Mouse (Mus musculus) brain, adult 2 months (tissue): ENCODE results near the gene Rars2.
"Not testable (repeated sequence)": the region's sequence is repeated elsewhere in the genome, so short reads cannot be mapped to it uniquely, and the experiment has no call there.

ENCODE experiments used
- DNase-seq: peaks from one replicate; pipeline ENCODE4 v3.0.0; 2011; ENCODE audit warnings: low read depth, low spot score

Rars2 gene

GRCm38 (mm10) chr4:34614630-34615094, at the start of gene Rars2, which contains the start of gene Orc3:
TSS of gene Rars2 (plus strand) at chr4:34614957.
TSS of gene Orc3 (minus strand) at chr4:34614944.
- DNase-seq, result peak; percentile 97

DNA sequence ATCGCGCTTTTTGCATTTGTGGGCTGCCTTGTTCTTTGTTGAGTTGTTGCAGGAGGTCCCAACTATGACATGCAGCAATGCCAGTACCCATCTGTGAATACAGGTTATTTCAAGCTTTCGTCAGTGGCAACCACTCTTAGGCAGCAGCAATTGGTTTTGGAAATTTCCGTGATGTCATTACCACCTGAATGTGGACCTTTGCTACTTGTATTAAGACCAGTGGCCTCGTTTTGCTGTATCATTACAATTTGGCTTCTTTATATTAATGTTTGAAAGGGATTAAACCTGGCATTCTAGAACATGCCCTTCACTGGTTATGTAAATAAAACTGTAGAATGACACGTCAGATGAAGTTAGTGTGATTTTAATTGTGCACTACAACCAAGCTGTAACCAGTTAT, 48.5 kb upstream of the Rars2 start:
- no peak for DNase-seq

DNA sequence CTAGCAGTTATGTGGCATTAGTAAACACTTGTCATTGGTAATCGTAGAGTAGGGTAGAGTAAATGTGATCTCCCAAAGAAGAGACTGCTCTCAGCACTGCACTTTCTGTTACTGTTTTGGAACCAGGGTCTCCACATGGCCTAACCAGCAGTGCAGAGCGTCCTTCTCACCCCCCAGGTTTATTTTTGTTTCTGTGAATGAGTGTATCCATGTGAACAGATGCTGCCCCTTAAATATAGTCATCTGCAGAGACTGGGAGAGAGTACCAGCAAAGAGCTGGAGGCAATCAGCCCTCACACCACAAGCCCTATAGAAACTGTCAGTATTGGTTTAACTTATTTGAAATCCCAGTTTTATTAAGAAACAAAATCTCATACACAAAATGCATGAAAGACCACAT, 41.9 kb upstream of the Rars2 start:
- peak; percentile 59 for DNase-seq

DNA sequence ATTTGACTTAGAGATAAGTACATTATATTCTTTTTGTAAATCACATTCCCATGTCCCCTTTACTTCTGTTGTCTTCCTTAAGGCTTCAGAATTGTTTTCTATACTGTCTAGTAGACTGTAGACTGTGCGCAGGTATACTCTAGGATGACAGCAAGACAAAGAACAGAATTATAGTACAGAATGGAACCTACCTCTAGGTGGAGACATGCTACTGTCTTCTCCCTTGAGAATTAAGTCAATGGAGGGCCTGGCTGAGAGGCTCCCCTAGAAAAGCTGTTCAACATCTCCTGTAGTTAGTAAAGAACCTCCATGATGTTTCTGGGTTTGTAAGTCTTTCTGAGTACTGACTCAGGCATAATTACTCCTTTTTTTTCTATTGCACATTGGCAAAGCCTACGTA, 37.7 kb upstream of the Rars2 start:
- peak; percentile 54 for DNase-seq

- DNase-seq, result no peak
Measured at GRCm38 (mm10) chr4:34579215-34579614, 35.5 kb upstream of the Rars2 start.

DNA sequence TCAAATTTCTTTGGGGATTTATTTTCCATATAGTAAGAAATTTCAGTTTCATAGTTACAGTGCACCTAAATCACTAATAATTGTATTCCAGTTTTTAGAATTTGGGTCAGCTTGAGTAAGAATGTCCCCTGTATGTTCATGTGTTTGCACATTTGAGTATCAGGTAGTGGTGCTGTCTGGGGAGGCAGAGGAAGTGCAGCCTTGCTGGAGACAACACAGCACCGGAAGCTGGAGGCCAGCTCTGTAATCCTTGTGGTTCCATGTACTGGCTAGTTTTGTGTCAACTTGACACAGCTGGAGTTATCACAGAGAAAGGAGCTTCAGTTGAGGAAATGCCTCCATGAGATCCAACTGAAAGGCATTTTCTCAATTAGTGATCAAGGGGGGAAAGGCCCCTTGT, 33.3 kb upstream of the Rars2 start:
- DNase-seq, result not testable (repeated sequence)

DNA sequence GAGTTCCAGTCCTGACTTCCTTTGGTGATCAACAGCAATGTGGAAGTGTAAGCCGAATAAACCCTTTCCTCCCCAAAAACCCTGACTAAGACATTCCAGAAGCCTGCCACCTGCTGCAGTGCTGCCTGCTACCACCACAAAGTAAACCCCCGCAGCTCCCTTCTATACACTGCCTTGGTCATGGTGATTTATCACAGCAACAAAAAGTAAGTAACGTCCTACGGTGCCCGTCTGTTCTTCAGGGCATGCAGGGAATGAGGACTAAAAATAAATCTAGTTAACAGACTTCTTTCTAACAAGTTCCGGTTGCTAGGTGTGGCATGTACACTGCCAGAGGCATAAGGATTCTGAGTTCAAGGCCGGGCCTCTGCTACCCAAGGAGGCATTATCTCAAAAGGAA, 32.8 kb upstream of the Rars2 start:
- peak; percentile 73 for DNase-seq

DNA sequence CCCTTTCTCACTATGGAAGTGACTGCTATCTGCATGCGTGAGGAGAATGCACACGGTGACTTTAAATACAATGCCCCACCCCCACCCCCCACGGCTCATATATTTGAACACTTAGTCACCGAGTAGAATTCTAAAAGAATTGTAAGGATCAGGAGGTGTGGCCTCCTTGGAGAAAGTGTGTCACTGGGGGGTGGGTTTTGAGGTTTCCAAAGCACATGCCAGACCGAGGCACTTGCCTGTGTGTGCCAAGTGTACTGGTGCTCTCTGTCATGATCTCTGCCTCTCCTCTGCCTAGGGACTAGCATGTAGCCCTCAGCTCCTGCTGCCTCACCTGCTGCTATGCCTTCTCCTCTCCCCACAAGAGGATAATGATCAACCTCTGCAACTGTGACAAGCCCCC, 32.3 kb upstream of the Rars2 start:
- DNase-seq, result peak; percentile 41

DNA sequence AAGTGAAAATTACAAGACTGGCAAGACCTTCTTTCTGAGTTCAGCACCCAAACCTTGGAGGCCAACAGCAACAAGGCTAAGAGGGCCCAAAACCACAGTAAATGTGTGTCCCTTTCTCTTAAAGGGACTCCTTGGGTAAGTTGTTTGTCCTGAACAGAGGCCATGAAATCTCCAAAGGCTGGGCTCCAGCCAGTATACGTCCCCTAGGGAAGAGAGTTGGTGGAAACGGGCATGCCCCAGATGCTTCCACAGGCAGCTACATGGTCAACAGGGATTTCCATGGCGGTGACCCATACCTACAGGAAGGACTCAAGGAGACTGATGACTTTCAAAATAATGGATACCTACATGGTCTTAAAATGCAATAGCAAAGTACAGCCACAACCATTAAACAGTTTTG, 31.3 kb upstream of the Rars2 start:
- no peak for DNase-seq

DNA sequence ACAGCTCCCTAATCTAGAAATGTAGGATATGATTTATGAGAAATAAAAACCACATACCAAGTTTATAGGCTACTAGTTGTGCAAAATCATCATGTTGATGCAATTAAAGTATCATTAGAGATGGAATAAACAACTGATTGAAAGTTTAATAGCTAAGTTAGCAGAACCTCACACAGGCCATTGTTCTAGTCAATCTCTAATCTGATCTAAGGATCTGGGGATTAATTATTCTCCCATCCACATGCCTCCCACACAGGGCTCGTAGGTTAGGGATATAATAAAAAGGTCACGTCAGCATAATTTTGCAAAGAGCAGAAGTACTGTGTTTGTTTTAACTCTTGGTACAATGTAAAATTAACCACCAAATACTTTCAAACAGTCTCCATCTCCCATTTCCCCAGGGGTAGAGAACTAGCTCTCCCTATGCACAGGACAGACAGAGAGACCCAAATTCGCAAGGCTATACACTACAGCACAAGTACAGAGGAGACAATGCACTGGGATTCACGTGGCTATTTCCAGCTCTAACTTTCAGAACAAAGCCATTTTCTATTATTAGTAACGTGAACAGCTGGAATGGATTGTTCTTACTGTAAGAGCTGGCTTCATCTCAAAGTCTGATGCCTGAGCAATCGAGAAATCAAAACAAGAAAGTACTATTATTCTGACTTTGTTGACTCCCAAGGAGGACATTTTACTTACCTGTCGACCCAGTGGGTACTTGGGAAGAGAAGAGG, 29.7 kb upstream of the Rars2 start:
- DNase-seq, result no peak

DNA sequence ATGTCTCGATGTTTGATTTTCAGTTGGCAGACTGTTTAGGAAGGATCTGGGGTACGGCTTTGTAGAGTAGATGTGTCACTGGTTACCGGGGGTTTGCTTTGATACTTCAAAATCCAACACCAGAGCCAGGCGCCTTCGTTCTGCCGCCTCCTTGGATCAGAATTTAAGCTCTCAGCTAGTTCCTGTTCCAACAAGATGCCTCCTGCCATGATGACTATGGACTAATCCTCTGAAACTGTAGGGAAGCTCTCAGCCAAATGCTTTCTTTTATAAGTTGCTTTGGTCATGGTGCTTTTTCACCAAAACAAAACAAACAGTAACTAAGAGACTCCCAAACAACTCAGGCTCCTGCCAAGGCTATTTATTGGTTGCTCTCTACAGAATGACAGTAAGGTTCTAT, 11.6 kb upstream of the Rars2 start:
- no peak for DNase-seq

- no peak for DNase-seq
Measured at GRCm38 (mm10) chr4:34606658-34607057, 8.1 kb upstream of the Rars2 start.

DNA sequence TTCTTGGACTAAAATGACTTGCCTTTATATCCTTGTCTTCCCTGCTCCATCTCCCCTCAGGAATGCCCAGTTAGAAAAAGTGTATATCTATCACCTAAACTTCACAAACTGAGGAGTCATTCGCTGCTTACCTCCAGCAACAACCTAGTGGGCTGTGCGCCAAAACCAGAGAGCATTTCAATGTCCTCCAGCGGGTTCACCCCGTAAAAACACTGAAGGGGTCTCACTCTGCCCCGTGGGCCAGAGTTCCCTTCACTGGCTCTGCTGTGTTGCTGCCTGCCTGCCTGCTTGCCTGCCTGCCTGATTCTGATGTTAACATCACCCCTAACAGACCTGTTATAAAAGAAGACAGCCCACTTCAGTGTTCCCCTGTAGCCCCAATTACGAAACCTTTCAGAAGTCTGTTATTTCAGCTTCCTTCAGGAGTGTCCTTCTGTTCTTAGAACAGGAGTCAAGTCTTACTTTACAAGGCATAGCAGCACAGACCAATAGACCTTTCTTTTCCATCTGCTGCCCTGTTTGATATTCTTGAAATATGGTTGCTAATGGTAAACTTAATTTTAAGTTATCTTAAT, 1.1 kb upstream of the Rars2 start:
- no peak for DNase-seq

GRCm38 (mm10) chr4:34615303-34615702, 546 bp downstream of the Rars2 start:
- peak; percentile 51 for DNase-seq

DNA sequence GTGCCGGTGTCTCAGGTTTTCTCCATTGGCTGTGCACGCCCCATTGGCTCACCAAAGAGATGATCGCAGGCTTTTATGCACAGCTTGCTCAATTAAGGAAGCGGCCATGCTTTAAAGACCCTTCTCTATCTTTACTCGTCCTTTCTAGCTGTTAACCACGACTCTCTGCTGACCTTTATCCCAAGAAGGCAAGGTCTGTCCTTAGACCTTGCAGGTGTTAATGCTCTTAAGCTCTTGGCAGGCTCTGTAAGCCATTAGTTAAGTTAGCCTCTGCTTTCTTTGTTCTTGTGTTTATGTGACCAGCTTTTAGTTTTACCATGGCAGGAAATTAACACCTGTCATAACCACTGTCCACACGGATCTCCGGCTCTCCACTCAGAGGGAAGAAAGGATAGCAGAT, 1.4 kb downstream of the Rars2 start:
- DNase-seq, result no peak

- DNase-seq, result no peak
Measured at GRCm38 (mm10) chr4:34625556-34625955, 10.8 kb downstream of the Rars2 start.

DNA sequence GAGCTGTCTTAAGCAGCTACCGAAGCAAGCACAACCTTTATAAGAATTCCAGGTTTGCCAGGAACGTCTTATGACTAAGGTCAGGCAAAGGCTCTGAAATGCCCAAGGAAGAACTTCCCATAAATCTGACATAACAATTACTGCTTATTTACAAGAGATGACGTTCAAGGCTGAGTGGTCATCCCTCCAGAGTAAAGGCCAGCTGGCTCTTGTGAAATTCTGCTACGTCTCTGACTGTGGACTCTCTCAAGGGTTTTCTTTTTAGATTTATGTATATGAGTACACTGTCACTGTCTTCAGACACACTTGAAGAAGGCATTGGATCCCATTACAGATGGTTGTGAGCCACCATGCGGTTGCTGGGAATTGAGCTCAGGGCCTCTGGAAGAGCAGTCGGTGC, 11.6 kb downstream of the Rars2 start:
- no peak for DNase-seq

DNA sequence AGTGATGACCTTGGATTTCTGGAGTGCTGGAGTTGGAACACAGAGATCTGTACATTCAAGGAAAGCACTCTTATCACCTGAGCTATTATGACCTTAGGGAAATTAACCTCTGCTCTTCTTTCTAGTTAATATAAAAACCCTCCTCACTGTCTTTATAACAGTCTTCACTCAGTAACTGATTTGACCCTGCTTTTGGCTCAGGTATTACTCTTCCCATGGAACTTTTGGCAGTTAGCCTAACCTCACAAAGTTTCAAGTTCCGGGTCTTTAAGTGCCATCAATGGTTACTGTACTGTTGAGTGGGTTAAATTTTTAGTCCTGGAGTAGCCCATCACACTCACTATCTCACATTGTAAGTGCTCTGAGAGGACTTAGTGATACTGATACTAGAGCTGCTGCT, 15.2 kb downstream of the Rars2 start:
- DNase-seq, result no peak

GRCm38 (mm10) chr4:34634129-34634528, 19.4 kb downstream of the Rars2 start:
- no peak for DNase-seq

GRCm38 (mm10) chr4:34636036-34636435, 21.3 kb downstream of the Rars2 start:
- DNase-seq, result no peak

DNA sequence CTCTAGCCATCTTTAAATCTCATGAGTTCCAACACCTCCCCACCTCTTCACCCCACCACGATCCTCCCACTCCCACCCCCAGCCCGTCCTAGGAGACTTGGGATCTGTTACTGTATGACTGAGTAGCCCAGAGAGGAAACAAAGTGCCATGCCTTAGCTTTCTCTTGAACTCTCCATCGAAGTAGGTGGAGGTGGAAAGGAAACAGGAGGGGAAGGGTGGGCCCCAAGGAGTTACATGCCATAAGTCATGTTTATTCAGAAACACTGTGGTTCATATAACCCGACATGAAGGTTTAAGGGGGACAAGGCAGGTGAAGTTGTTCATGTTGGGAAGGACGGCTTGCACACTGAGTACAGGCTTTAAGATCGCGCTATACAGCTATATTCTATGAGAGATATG, 22.6 kb downstream of the Rars2 start:
- no peak for DNase-seq

DNA sequence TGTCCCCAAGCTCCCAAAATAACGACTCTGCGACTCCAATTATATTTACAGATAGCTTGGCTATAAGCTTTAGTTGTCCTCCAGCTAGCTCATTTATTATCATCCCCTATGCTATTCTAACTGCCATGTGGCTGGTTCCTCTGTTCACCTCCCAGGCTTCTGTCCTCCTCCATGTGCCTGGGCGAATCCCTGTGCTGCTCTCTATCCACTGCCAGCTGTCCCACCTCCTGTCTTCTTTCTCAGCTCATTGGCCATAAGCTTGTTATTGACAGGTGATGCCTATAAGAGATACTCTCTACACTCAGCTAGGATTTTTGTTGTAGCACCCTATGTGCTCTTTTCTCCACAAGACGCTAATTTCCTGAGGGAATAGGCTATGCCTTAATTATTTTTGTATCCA, 23.1 kb downstream of the Rars2 start:
- peak; percentile 45 for DNase-seq

GRCm38 (mm10) chr4:34639745-34640364, 25.1 kb downstream of the Rars2 start:
- no peak for DNase-seq
